Mouse (Mus musculus) forebrain, embryonic 12.5 days (tissue): ENCODE data around the gene Adgrb3. TPM values are rescaled to one million over a fixed set of nuclear protein-coding genes. Genes with fewer than 3 reads are reported as not detected.
"Not testable (repeated sequence)": the region's sequence is repeated elsewhere in the genome, so short reads cannot be mapped to it uniquely, and the experiment has no call there.

ENCODE experiments used
- ATAC-seq: fragments of 200-750 bp; cut with Nextera tagmentation; 2 replicates; pipeline ENCODE4 v1.8.0; 2017; ENCODE audit warnings: moderate TSS enrichment; ENCODE audit not compliant: low FRiP score
- H3K27ac ChIP-seq: fragments of 300-500 bp; sonication (generic); 2 replicates; pipeline ENCODE4 v1.5.1; 2016; ENCODE audit warnings: mild to moderate bottlenecking
- H3K27me3 ChIP-seq: fragments of 300-500 bp; sonication (generic); 2 replicates; pipeline ENCODE4 v1.6.1; 2016; ENCODE audit warnings: mild to moderate bottlenecking
- H3K36me3 ChIP-seq: fragments of 300-500 bp; sonication (generic); replicated peaks from 2 replicates; pipeline ENCODE4 v1.6.1; 2016; ENCODE audit warnings: mild to moderate bottlenecking
- H3K4me1 ChIP-seq: fragments of 300-500 bp; sonication (generic); 2 replicates; pipeline ENCODE4 v1.6.1; 2016
- H3K4me2 ChIP-seq: fragments of 300-500 bp; sonication (generic); 2 replicates; pipeline ENCODE4 v1.6.1; 2016; ENCODE audit warnings: mild to moderate bottlenecking, moderate library complexity
- H3K4me3 ChIP-seq: fragments of 300-500 bp; sonication (generic); replicated peaks from 2 replicates; pipeline ENCODE4 v1.5.1; 2016; ENCODE audit warnings: mild to moderate bottlenecking
- H3K9ac ChIP-seq: fragments of 300-500 bp; sonication (generic); 2 replicates; pipeline ENCODE4 v1.6.1; 2016; ENCODE audit warnings: mild to moderate bottlenecking
- H3K9me3 ChIP-seq: fragments of 300-500 bp; sonication (generic); 2 replicates; pipeline ENCODE4 v1.6.1; 2016
- WGBS: fragments of 180-500 bp; shearing (Covaris S2); methylation state at CpG from one replicate; pipeline ENCODE4 v1.1.7; 2016; 5-methylcytosine and 5-hydroxymethylcytosine counted together
- polyA plus RNA-seq: library from polyadenylated mRNA; unstranded; fragments of >200 nt; fragmentation: Nextera tagmentation; extraction: Ambion mirVana; gene quantifications from 2 replicates; pipeline ENCODE4 v1.2.1, GENCODE M21; 2016

Adgrb3 gene
- polyA plus RNA-seq, 1 experiment from 2014 or later: 18.0 TPM

GRCm38 (mm10) chr1:25706299-25706698, 123.2 kb downstream of the Adgrb3 start:
- Histone ChIP-seq H3K27ac (no peak overlapping the region), H3K4me3 (no peak overlapping the region), H3K36me3 (no peaks in the 10 kb centered on the region), H3K4me2 (no peak overlapping the region), H3K9me3 (no peaks in the 10 kb centered on the region), H3K27me3 (no peaks in the 10 kb centered on the region), H3K4me1 (no peaks in the 10 kb centered on the region), H3K9ac (no peak overlapping the region)
- WGBS: 92% methylated on average over 2 of the region's 2 CpGs
- no peak for ATAC-seq

GRCm38 (mm10) chr1:25698702-25699250, 130.7 kb downstream of the Adgrb3 start:
- H3K9me3 ChIP-seq: no peaks in the 10 kb centered on the region
- H3K4me3 ChIP-seq: no peak overlapping the region
- H3K36me3 ChIP-seq: no peaks in the 10 kb centered on the region
- H3K27ac ChIP-seq: no peak overlapping the region
- 88% methylated on average over 6 of the region's 6 CpGs for WGBS
- no peaks in the 10 kb centered on the region for H3K4me1 ChIP-seq
- no peak overlapping the region for H3K9ac ChIP-seq
- ATAC-seq: no peak
- H3K27me3 ChIP-seq: no peaks in the 10 kb centered on the region
- no peak overlapping the region for H3K4me2 ChIP-seq

- Histone ChIP-seq H3K9ac (no peak overlapping the region), H3K27ac (no peak overlapping the region), H3K4me2 (no peak overlapping the region), H3K4me1 (no peaks in the 10 kb centered on the region), H3K27me3 (no peaks in the 10 kb centered on the region), H3K4me3 (no peak overlapping the region), H3K36me3 (no peaks in the 10 kb centered on the region), H3K9me3 (no peaks in the 10 kb centered on the region)
- 92% methylated on average over 4 of the region's 4 CpGs for WGBS
- no peak for ATAC-seq
Observed at GRCm38 (mm10) chr1:25697179-25697578, 132.3 kb downstream of the Adgrb3 start.

GRCm38 (mm10) chr1:25696771-25697170, 132.7 kb downstream of the Adgrb3 start:
- Histone ChIP-seq H3K9me3 (no peaks in the 10 kb centered on the region), H3K9ac (no peak overlapping the region), H3K27me3 (no peaks in the 10 kb centered on the region), H3K27ac (no peak overlapping the region), H3K4me3 (no peak overlapping the region), H3K36me3 (no peaks in the 10 kb centered on the region), H3K4me2 (no peak overlapping the region), H3K4me1 (no peaks in the 10 kb centered on the region)
- WGBS: 64% methylated on average over 3 of the region's 3 CpGs
- no peak for ATAC-seq

- H3K4me2 ChIP-seq: no peak overlapping the region
- H3K36me3 ChIP-seq: no peaks in the 10 kb centered on the region
- no peak overlapping the region for H3K27ac ChIP-seq
- no peak overlapping the region for H3K9ac ChIP-seq
- no peaks in the 10 kb centered on the region for H3K4me1 ChIP-seq
- no peaks in the 10 kb centered on the region for H3K9me3 ChIP-seq
- no peak for ATAC-seq
- no peak overlapping the region for H3K4me3 ChIP-seq
- WGBS: 78% methylated on average over 3 of the region's 3 CpGs
- no peaks in the 10 kb centered on the region for H3K27me3 ChIP-seq
Observed at GRCm38 (mm10) chr1:25682118-25682517, 147.4 kb downstream of the Adgrb3 start.

GRCm38 (mm10) chr1:25679656-25680055, 149.9 kb downstream of the Adgrb3 start:
- WGBS: 65% methylated on average over 2 of the region's 2 CpGs
- H3K27ac ChIP-seq: no peak overlapping the region
- no peak overlapping the region for H3K4me2 ChIP-seq
- H3K4me1 ChIP-seq: no peaks in the 10 kb centered on the region
- H3K36me3 ChIP-seq: no peaks in the 10 kb centered on the region
- H3K9ac ChIP-seq: no peak overlapping the region
- H3K4me3 ChIP-seq: no peak overlapping the region
- ATAC-seq: no peak
- no peaks in the 10 kb centered on the region for H3K27me3 ChIP-seq
- no peaks in the 10 kb centered on the region for H3K9me3 ChIP-seq

- no peaks in the 10 kb centered on the region for H3K4me1 ChIP-seq
- no peak for ATAC-seq
- no peak overlapping the region for H3K9ac ChIP-seq
- H3K9me3 ChIP-seq: no peaks in the 10 kb centered on the region
- no peak overlapping the region for H3K4me3 ChIP-seq
- H3K27me3 ChIP-seq: no peaks in the 10 kb centered on the region
- H3K4me2 ChIP-seq: no peak overlapping the region
- H3K27ac ChIP-seq: no peak overlapping the region
- H3K36me3 ChIP-seq: no peaks in the 10 kb centered on the region
- WGBS: 95% methylated on average over 1 of the region's 1 CpGs
Observed at GRCm38 (mm10) chr1:25652717-25653116, 176.8 kb downstream of the Adgrb3 start.

- H3K36me3 ChIP-seq: no peaks in the 10 kb centered on the region
- H3K9ac ChIP-seq: no peak overlapping the region
- ATAC-seq: no peak
- H3K4me1 ChIP-seq: no peaks in the 10 kb centered on the region
- no peak overlapping the region for H3K27ac ChIP-seq
- H3K27me3 ChIP-seq: no peaks in the 10 kb centered on the region
- no peaks in the 10 kb centered on the region for H3K9me3 ChIP-seq
- no peak overlapping the region for H3K4me3 ChIP-seq
- WGBS: 88% methylated on average over 5 of the region's 5 CpGs
- no peak overlapping the region for H3K4me2 ChIP-seq
Observed at GRCm38 (mm10) chr1:25644256-25644655, 185.3 kb downstream of the Adgrb3 start.

GRCm38 (mm10) chr1:25621458-25621857, 208.0 kb downstream of the Adgrb3 start:
- Histone ChIP-seq H3K36me3 (no peaks in the 10 kb centered on the region), H3K4me2 (no peak overlapping the region), H3K27me3 (no peaks in the 10 kb centered on the region), H3K9me3 (no peaks in the 10 kb centered on the region), H3K27ac (no peak overlapping the region), H3K4me3 (no peak overlapping the region), H3K4me1 (no peaks in the 10 kb centered on the region), H3K9ac (no peak overlapping the region)
- 66% methylated on average over 4 of the region's 4 CpGs for WGBS
- no peak for ATAC-seq

GRCm38 (mm10) chr1:25616954-25617353, 212.6 kb downstream of the Adgrb3 start:
- no peaks in the 10 kb centered on the region for H3K36me3 ChIP-seq
- no peak overlapping the region for H3K4me3 ChIP-seq
- no peak overlapping the region for H3K9ac ChIP-seq
- no peaks in the 10 kb centered on the region for H3K27me3 ChIP-seq
- H3K4me1 ChIP-seq: no peaks in the 10 kb centered on the region
- ATAC-seq: no peak
- H3K27ac ChIP-seq: no peak overlapping the region
- no peaks in the 10 kb centered on the region for H3K9me3 ChIP-seq
- H3K4me2 ChIP-seq: no peak overlapping the region

GRCm38 (mm10) chr1:25610776-25611175, 218.7 kb downstream of the Adgrb3 start:
- not testable (repeated sequence) for H3K9me3 ChIP-seq, H3K36me3 ChIP-seq, H3K27me3 ChIP-seq, H3K9ac ChIP-seq, H3K4me3 ChIP-seq, H3K4me2 ChIP-seq, ATAC-seq, H3K4me1 ChIP-seq, H3K27ac ChIP-seq

GRCm38 (mm10) chr1:25598941-25599340, 230.6 kb downstream of the Adgrb3 start:
- ATAC-seq: no peak
- H3K4me3 ChIP-seq: no peak overlapping the region
- 95% methylated on average over 5 of the region's 5 CpGs for WGBS
- no peaks in the 10 kb centered on the region for H3K9me3 ChIP-seq
- no peaks in the 10 kb centered on the region for H3K4me1 ChIP-seq
- H3K36me3 ChIP-seq: no peaks in the 10 kb centered on the region
- H3K27ac ChIP-seq: no peak overlapping the region
- no peak overlapping the region for H3K4me2 ChIP-seq
- H3K9ac ChIP-seq: no peak overlapping the region
- no peaks in the 10 kb centered on the region for H3K27me3 ChIP-seq

GRCm38 (mm10) chr1:25588568-25589118, 240.9 kb downstream of the Adgrb3 start:
- no peak overlapping the region for H3K4me3 ChIP-seq
- no peaks in the 10 kb centered on the region for H3K36me3 ChIP-seq
- no peaks in the 10 kb centered on the region for H3K27me3 ChIP-seq
- ATAC-seq: no peak
- no peak overlapping the region for H3K27ac ChIP-seq
- H3K4me1 ChIP-seq: no peaks in the 10 kb centered on the region
- no peak overlapping the region for H3K9ac ChIP-seq
- H3K4me2 ChIP-seq: no peak overlapping the region
- 67% methylated on average over 2 of the region's 2 CpGs for WGBS
- H3K9me3 ChIP-seq: no peaks in the 10 kb centered on the region
